Mouse (Mus musculus) thymus, postnatal 25 days (tissue): ENCODE results near the gene Clcn6.

Experiments used
- DNase-seq: peaks from one replicate; pipeline ENCODE4 v3.0.0; 2022

The Clcn6 gene

DNA sequence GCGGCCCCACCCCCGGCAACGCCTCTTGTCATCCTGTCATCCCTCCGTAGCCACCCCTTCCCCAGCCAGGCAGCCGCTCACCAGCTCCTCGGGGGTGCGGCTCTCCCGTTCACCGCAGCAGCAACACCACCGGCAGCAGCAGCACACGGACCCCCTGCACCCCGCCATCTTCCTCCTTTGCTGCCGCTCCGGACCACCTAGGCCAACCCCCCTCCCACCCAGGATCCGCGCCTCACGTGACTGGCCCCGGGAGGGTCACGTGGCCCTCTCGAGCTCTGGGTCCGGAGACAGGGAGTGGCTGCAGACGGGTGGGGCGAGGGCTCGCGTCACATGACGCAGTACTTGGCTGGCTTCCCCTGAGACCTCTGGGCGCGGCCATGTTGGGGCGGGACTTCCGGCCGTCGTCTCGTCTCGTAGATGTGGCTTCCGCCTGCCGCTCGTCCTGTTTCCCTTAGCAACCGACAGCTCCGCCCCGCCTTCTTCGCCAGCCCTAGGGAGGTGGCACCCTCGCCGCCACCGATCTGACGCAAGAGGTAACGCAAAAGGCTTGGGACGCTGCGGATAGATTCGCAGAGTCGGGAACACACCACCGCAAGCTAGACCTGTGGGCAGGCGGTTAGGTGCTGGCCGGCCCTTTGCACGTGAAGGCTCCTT is at the start of gene Clcn6, which contains the start of gene Mthfr:
Clcn6 (minus strand) TSS at position 222 of the 654 bp plus-strand sequence.
Mthfr (plus strand) TSS at position 478 of the 654 bp plus-strand sequence.
- peak; percentile 98 for DNase-seq

- peak; percentile 95 for DNase-seq
Observed at GRCm38 (mm10) chr4:148087907-148088527, 49.4 kb upstream of the Clcn6 start, which contains the start of gene Agtrap. Gene Agtrap (minus strand): TSS chr4:148088031.

DNA sequence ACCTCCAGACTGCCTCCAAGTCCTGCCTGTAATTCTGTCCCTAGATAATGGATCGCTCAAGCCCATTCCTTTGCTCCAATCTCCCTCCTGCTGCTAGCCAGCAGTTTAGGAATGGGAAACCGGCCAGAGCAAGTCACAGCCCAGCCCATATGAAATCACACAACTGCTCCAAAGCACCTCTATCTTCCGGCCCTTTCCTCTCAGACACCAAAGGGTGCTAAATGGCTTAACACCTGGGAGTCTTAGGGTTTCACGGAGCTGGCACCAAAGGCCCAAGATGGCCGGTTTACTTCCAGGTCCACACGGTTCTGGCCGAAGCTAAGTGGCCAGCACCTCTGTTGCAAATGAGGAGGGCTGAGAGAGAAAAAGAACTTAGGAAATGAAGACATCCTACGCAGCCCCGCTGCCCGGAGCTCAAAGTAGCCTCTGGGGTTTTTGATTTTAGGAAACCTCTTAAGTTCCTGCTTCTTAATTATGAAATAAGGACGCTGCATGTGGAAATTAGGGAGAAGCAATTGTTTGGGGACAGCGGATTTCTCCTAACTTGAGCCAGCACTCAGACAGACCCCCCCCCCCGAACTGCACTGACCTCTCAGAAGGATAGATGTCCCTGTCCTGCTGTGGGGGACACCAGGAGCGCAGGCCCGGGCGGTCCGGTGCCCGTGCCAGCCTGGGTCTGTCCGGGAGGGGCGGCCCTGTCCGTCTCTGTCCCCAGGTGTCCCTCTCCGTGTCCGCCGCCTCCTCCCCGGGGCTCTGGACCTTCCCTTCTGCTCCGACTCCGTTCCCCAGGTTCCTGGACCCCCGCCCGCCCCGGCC is 48.7 kb upstream of the Clcn6 start:
- DNase-seq: peak; percentile 51

DNA sequence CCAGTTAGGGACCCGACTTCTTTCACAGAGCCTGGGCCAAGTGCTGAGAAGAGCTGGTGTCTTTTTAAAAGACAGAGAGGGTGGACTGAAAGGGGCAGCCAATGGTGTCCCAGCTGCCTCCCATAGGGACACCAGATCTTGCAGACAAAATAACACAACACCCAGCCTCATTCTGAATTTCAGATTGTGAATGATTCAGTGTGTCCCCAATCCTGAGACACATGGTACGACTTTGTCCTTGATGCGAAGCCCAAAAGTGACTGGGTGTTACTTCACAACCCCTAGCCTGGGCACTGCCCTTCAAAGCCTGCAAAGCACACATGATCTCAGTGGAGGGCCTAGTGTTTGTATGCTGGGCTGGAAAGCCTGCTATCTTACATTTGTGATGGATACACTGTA is 47.3 kb upstream of the Clcn6 start:
- DNase-seq: no peak

- peak; percentile 66 for DNase-seq
Observed at GRCm38 (mm10) chr4:148085131-148085906, 46.7 kb upstream of the Clcn6 start.

DNA sequence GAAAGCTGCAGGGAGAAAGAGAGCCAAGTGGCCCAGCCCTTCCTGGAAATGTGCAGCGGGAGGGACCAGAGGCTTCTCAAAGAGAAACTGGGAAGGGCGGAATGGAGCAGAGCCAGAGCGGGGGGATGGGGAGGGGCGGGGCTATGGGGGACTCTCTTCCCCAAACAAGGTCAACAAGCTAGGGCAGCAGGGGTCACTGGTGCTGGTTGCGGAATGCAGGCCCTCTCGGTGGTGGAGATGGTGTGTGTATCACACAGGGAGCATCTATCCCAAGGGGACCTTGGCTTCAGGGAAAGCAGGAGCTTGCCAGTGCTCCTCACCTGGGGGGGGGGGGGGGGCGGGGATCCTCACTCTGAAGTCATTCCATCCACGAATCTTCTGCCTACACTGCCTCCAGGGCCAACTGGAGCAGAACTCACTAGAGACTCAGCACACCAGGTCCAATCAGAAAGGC is 45.7 kb upstream of the Clcn6 start:
- DNase-seq: no peak

GRCm38 (mm10) chr4:148083176-148083899 is 44.7 kb upstream of the Clcn6 start:
- peak; percentile 70 for DNase-seq

DNA sequence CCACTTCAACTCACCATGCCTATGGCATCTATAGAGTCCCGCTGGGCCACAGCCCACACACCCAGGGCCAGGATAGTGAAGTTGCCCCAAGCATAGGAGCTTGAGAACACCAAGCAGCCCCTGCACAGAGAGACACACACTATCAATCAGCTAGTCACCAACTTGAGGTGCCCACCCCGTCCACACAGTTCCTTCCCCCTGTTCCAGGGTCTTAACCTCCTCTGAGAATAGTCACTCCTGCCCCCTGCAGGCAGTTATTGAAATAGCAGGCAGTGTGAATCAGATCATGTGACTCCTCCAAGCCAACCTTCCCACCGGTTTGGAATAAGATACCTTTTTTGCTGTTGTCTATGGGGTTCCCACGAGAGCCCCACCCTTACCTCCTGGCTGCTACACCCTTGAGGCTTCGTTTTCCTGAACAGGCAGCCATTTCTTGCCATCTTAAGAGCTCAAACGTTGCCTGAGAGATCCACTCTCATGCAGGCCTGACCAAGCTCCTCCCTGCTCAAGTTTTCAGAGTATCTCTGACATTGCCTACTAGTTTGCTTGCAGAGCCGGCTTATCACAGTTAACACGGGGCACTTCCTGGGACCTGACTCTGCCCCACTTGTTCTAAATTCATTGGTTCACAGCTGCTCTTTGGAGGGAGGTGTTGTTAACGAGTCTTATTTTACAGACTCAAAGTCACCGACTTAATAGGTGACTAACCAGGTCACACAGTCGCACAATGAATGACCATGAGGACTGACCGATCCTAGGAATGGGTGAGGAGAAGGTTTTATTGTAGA is 43.8 kb upstream of the Clcn6 start:
- DNase-seq: peak; percentile 80

- no peak for DNase-seq
Observed at GRCm38 (mm10) chr4:148081201-148081600, 42.6 kb upstream of the Clcn6 start.

- DNase-seq: no peak
Observed at GRCm38 (mm10) chr4:148080597-148080973, 42.0 kb upstream of the Clcn6 start.

- DNase-seq: no peak
Observed at GRCm38 (mm10) chr4:148079944-148080596, 41.4 kb upstream of the Clcn6 start.

DNA sequence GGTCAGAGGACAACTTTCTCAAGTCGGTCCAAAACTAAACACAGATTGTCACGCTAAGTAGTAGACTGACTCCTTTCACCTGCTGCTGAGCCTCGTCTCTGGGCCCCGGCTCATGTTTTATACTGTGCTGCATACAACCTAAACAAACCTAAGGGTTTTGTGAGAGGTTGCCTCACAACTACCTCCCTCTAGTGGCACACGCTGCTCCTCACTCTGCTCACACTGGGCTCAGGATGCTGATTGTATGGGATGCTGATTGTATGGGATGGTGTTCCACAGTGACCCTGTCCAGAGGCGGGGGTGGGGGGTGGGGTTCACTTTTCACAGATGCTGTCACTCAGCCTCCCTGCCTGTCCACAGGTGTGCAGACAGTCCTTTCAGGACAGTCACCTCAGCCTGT is 40.6 kb upstream of the Clcn6 start:
- no peak for DNase-seq

DNA sequence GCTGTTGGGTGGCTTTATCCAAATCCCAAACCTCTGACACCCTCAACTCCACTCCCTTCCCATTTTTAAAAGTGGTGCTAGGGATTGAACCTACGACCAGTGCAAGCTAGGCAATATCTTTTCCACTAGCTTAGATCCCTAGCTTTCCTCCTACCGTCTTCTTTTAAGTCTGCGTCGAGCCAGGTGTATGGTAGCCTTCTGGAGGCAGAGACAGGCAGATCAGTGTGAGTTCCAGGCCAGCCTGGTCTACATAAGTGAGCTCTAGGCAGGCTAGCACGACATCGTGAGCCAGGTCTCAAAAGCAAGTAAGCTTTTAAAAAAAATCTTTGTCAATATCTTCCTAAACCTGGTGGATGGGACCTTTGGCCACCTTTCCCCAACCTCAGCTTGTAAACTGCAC is 37.3 kb upstream of the Clcn6 start:
- DNase-seq: no peak

- DNase-seq: peak; percentile 75
Observed at GRCm38 (mm10) chr4:148075259-148075658, 36.6 kb upstream of the Clcn6 start.

GRCm38 (mm10) chr4:148074521-148075189 is 36.0 kb upstream of the Clcn6 start:
- DNase-seq: peak; percentile 23

DNA sequence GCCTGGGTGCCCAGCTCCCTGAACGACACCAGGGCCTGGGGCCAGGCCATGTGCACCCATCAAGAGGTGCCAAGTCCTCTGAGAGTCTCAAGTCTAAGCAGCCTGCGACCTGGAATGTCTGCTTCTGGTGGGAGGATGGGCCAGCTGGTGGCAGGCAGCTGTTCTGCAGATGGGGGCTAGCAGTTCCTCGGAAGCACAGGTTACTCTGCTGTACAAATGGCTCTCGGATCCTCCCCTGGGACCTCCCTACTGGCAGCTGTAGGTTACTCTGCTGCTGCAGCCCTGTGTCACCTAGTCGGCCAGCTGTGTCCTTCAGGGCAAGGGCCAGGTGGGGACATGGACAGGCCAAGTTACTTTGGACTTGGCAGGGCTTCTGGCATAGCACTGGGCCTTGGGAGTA is 32.9 kb upstream of the Clcn6 start:
- DNase-seq: no peak

DNA sequence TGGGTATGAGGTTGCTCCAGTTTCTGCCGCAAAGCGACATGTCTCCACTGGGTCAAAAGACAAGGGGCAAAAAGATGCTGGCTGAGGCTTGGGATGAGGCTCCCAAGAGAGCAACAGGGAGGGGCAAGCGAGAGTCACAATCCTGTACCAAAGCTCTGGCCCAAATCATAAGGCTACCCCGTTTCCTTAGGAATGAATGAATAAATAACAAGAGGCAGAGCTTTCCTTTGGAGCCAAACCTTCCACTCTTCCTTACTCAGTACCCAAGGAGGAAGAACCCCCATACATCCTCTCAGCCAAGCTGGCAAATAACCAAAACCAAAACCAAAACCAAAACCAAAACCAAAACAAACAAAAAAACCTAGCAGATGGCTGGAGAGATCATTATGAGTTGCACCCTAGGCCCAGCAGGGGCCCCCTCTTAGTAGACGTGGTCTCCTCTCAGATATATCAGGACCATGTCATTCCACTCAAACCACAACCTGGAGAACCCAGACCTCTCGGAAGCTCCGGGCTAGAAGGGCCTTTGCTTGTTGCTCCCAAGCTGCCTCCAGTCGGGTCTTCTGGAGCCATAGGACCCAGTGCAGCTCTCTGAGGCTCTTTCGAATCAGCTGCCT is 31.1 kb upstream of the Clcn6 start:
- no peak for DNase-seq

DNA sequence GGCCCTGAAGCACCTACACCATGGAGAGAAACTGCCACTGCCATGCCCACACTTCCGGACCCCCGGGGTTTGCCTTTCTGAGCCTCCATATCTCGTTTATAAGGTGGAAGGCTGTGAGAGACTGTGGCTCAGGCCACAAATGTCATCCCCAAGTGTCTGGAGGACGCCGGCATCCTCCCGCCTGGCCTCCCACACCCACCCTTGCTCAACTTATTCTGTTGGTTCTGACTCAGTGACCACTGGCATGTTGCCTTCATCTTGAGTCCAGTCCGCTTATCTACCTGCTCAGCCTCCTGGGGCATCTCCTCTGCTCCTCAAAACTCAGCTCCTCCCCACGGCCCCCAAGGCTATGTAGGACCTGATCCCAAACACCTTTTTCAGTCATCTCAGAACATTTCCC is 28.7 kb upstream of the Clcn6 start:
- no peak for DNase-seq

DNA sequence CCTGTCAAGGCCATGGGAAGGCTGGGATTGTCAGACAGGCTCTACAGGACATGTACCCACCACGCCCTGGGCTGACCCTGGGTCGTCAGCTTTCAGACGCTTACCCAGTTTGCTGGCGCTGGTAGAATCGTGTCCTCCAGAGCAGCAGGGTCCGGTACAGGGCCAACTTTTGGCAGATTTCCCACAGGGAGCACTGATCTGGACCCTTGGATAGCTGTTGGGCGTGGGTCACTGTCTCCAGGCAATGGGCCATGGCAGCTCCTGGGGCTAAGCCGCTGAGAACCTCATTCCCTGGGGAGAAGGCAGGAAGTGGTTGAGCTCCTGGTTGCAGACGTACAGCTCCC is 27.8 kb upstream of the Clcn6 start:
- no peak for DNase-seq
